Mouse (Mus musculus): ENCODE data around the gene Slc5a10.

GRCm38 (mm10) chr11:61674151-61674838 is 46.3 kb downstream of the Slc5a10 start:
- TF ChIP-seq MYOD1 (IDR thresholded peaks at IDR 0.05; ENCODE audit: control insufficient read depth, insufficient read length, low read depth) (no peak), FOSL1 (IDR thresholded peaks at IDR 0.05; ENCODE audit: insufficient read depth, low read length, poor library complexity, severe bottlenecking) (no peak), CTCF (IDR thresholded peaks at IDR 0.05; ENCODE audit: control insufficient read depth, insufficient read depth, insufficient read length) (no peak), CEBPB (IDR thresholded peaks at IDR 0.05; ENCODE audit: low read depth) (no peak), USF1 (IDR thresholded peaks at IDR 0.05; ENCODE audit: low read depth) (no peak)
